Mouse (Mus musculus): ENCODE data around the gene Ifngr1. TPM values are rescaled to one million over a fixed set of nuclear protein-coding genes. Genes with fewer than 3 reads are reported as not detected.

The Ifngr1 gene
- polyA plus RNA-seq (2014; fragmentation: Nextera tagmentation; extraction: Ambion mirVana) = 19.1 and 20.1 TPM in 2 replicates

GRCm38 (mm10) chr10:19591641-19592441 is at the start of gene Ifngr1:
TSS of gene Ifngr1 (plus strand) at chr10:19591949.
- ATAC-seq (peak; percentile 98), DNase-seq (ENCODE audit: low spot score) (peak; percentile 90)
- peaks cover 6% of the 10 kb centered on the region for H3K4me1 ChIP-seq (ENCODE audit: control insufficient read depth, insufficient read depth, low read length)
- H3K9me3 ChIP-seq (replicated peaks; ENCODE audit: control insufficient read depth, low read length) = no peaks in the 10 kb centered on the region
- H3K27ac ChIP-seq (ENCODE audit: low read depth, low read length) = no peak within 1 kb of the TSS
- peak within 1 kb of the TSS; percentile 71 for H3K9ac ChIP-seq (ENCODE audit: low read length)
- H3K4me2 ChIP-seq (ENCODE audit: low read length) = peak within 1 kb of the TSS; percentile 83
- H3K36me3 ChIP-seq (ENCODE audit: control insufficient read depth, insufficient read depth, low read length) = no peaks in the 10 kb centered on the region
- under 1% methylated on average over 52 of the region's 52 CpGs for WGBS
- peak within 1 kb of the TSS; percentile 50 for H3K4me3 ChIP-seq (ENCODE audit: low read depth, low read length)
- H3K27me3 ChIP-seq (replicated peaks; ENCODE audit: control insufficient read depth, insufficient read depth, low read length) = no peaks in the 10 kb centered on the region

DNA sequence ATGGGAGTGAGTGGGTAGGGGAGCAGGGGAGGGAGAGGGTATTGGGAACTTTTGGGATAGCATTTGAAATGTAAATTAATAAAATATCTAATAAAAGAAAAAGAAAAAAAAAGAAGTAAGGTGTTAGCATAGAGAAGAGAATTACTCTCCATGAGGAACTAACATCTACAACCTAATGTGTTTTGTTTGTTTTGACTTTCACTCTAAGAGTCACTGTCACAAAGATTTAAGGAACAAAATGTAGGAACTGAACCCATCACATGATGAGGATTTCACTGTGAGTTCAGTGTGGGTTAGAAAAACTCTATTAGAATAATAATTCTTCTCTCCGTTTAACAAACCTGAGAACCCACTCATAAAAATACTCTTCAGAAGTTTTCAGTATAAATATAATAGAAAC is 44.9 kb upstream of the Ifngr1 start:
- H3K4me2 ChIP-seq (ENCODE audit: low read length) = no peak overlapping the region
- DNase-seq (ENCODE audit: low spot score) (no peak), ATAC-seq (no peak)
- no peaks in the 10 kb centered on the region for H3K27me3 ChIP-seq (replicated peaks; ENCODE audit: control insufficient read depth, insufficient read depth, low read length)
- H3K9ac ChIP-seq (ENCODE audit: low read length) = no peak overlapping the region
- no peaks in the 10 kb centered on the region for H3K36me3 ChIP-seq (ENCODE audit: control insufficient read depth, insufficient read depth, low read length)
- H3K9me3 ChIP-seq (replicated peaks; ENCODE audit: control insufficient read depth, low read length) = no peaks in the 10 kb centered on the region
- H3K27ac ChIP-seq (ENCODE audit: low read depth, low read length) = no peak overlapping the region
- H3K4me1 ChIP-seq (ENCODE audit: control insufficient read depth, insufficient read depth, low read length) = no peaks in the 10 kb centered on the region
- H3K4me3 ChIP-seq (ENCODE audit: low read depth, low read length) = no peak overlapping the region
- 92% methylated on average over 1 of the region's 1 CpGs for WGBS

DNA sequence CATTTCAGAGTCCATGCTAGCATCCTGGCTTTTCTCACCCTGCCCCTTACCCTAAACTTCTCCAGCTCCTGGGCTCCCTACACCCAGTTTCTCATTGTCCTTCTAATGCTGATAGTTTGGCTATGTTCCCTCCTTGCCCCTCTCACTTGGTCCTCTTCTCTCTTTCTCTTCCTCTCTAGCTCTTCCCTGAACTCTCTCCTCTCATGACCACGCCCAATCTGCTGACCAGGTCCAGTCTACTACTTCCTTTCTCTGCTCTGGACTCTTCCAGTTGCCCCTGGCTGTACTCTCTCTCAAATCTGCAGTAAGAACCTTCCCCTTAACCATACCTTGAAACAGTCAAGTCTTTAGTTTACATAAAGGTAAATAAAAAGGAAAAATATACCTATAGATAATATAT is 43.7 kb upstream of the Ifngr1 start:
- H3K4me2 ChIP-seq (ENCODE audit: low read length) = no peak overlapping the region
- no peaks in the 10 kb centered on the region for H3K4me1 ChIP-seq (ENCODE audit: control insufficient read depth, insufficient read depth, low read length)
- no peak for ATAC-seq
- H3K9ac ChIP-seq (ENCODE audit: low read length) = no peak overlapping the region
- H3K36me3 ChIP-seq (ENCODE audit: control insufficient read depth, insufficient read depth, low read length) = no peaks in the 10 kb centered on the region
- 69% methylated on average over 1 of the region's 1 CpGs for WGBS
- H3K27me3 ChIP-seq (replicated peaks; ENCODE audit: control insufficient read depth, insufficient read depth, low read length) = no peaks in the 10 kb centered on the region
- DNase-seq (ENCODE audit: low spot score) = no peak
- H3K9me3 ChIP-seq (replicated peaks; ENCODE audit: control insufficient read depth, low read length) = no peaks in the 10 kb centered on the region
- H3K4me3 ChIP-seq (ENCODE audit: low read depth, low read length) = no peak overlapping the region
- H3K27ac ChIP-seq (ENCODE audit: low read depth, low read length) = no peak overlapping the region

DNA sequence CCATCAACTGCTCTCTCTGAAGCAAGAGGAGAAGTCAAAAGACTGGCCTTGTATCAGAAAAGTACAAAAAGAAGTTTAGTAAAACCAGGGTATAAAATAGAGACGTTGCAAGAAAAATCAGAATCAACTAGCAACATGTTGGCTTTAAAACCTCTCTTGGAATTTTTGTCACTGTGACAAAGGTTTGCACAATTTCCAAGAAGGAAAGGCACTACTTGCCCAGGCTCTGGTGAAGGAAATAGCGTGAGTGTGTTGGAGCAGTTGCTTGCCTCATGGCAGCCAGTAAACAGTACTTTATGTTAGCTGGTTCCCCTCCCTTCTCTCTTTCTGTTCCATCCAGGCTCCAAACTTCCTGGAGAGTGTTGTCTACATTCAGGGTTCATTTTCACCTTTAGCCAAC is 43.3 kb upstream of the Ifngr1 start:
- Histone ChIP-seq H3K27me3 (replicated peaks; ENCODE audit: control insufficient read depth, insufficient read depth, low read length) (no peaks in the 10 kb centered on the region), H3K4me1 (ENCODE audit: control insufficient read depth, insufficient read depth, low read length) (no peaks in the 10 kb centered on the region), H3K9ac (ENCODE audit: low read length) (no peak overlapping the region), H3K9me3 (replicated peaks; ENCODE audit: control insufficient read depth, low read length) (no peaks in the 10 kb centered on the region), H3K36me3 (ENCODE audit: control insufficient read depth, insufficient read depth, low read length) (no peaks in the 10 kb centered on the region), H3K27ac (ENCODE audit: low read depth, low read length) (no peak overlapping the region), H3K4me2 (ENCODE audit: low read length) (no peak overlapping the region), H3K4me3 (ENCODE audit: low read depth, low read length) (no peak overlapping the region)
- 82% methylated on average over 2 of the region's 2 CpGs for WGBS
- DNase-seq (ENCODE audit: low spot score) (no peak), ATAC-seq (no peak)

- ATAC-seq (no peak), DNase-seq (ENCODE audit: low spot score) (no peak)
Measured at GRCm38 (mm10) chr10:19551585-19551984, 40.2 kb upstream of the Ifngr1 start.

GRCm38 (mm10) chr10:19553857-19554256 is 37.9 kb upstream of the Ifngr1 start:
- Histone ChIP-seq H3K4me1 (ENCODE audit: control insufficient read depth, insufficient read depth, low read length) (no peaks in the 10 kb centered on the region), H3K9me3 (replicated peaks; ENCODE audit: control insufficient read depth, low read length) (no peaks in the 10 kb centered on the region), H3K4me2 (ENCODE audit: low read length) (no peak overlapping the region), H3K36me3 (ENCODE audit: control insufficient read depth, insufficient read depth, low read length) (no peaks in the 10 kb centered on the region), H3K27me3 (replicated peaks; ENCODE audit: control insufficient read depth, insufficient read depth, low read length) (no peaks in the 10 kb centered on the region), H3K4me3 (ENCODE audit: low read depth, low read length) (no peak overlapping the region), H3K9ac (ENCODE audit: low read length) (no peak overlapping the region), H3K27ac (ENCODE audit: low read depth, low read length) (no peak overlapping the region)
- 83% methylated on average over 2 of the region's 2 CpGs for WGBS
- ATAC-seq (no peak), DNase-seq (ENCODE audit: low spot score) (no peak)

More at GRCm38 (mm10) chr10:19551585-19551984, 40.2 kb upstream of the Ifngr1 start:
- 91% methylated on average over 3 of the region's 3 CpGs for WGBS
- no peaks in the 10 kb centered on the region for H3K27me3 ChIP-seq (replicated peaks; ENCODE audit: control insufficient read depth, insufficient read depth, low read length)
- H3K4me1 ChIP-seq (ENCODE audit: control insufficient read depth, insufficient read depth, low read length) = no peaks in the 10 kb centered on the region
- no peak overlapping the region for H3K4me2 ChIP-seq (ENCODE audit: low read length)
- H3K36me3 ChIP-seq (ENCODE audit: control insufficient read depth, insufficient read depth, low read length) = no peaks in the 10 kb centered on the region
- no peak overlapping the region for H3K27ac ChIP-seq (ENCODE audit: low read depth, low read length)
- no peak overlapping the region for H3K4me3 ChIP-seq (ENCODE audit: low read depth, low read length)
- H3K9ac ChIP-seq (ENCODE audit: low read length) = no peak overlapping the region
- H3K9me3 ChIP-seq (replicated peaks; ENCODE audit: control insufficient read depth, low read length) = no peaks in the 10 kb centered on the region

- Histone ChIP-seq H3K9ac (ENCODE audit: low read length) (no peak overlapping the region), H3K36me3 (ENCODE audit: control insufficient read depth, insufficient read depth, low read length) (no peaks in the 10 kb centered on the region), H3K9me3 (replicated peaks; ENCODE audit: control insufficient read depth, low read length) (no peaks in the 10 kb centered on the region), H3K4me3 (ENCODE audit: low read depth, low read length) (no peak overlapping the region), H3K4me1 (ENCODE audit: control insufficient read depth, insufficient read depth, low read length) (no peaks in the 10 kb centered on the region), H3K4me2 (ENCODE audit: low read length) (no peak overlapping the region), H3K27me3 (replicated peaks; ENCODE audit: control insufficient read depth, insufficient read depth, low read length) (no peaks in the 10 kb centered on the region), H3K27ac (ENCODE audit: low read depth, low read length) (no peak overlapping the region)
- ATAC-seq (no peak), DNase-seq (ENCODE audit: low spot score) (no peak)
- 87% methylated on average over 4 of the region's 4 CpGs for WGBS
Measured at GRCm38 (mm10) chr10:19557696-19558095, 34.1 kb upstream of the Ifngr1 start.

DNA sequence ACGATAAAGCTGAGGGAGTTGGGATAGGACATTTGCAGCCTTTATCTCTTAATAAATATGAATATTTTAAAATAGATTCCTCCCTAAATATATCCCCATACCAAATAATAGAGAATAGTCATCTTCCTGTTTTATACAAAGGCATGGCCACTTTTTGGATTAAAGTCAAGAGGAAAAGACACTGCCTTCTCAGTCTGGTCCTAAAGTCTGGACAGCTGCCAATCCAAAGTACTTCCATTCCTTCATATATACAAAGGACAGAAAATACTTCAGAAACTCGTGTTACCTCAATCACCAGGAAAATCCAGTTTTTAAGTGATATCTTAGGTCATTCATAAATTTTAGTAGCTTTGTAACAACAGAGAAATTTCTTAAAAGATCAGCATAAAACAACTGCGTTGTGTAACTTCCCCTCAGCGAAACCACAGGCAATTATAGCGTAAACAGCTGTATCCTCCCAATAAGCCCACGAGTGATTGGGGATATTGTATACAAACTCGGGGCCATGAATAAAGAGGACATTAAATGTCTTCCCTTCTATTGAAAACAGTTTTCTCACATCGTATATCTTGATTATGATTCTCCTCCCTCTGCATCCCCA is 32.1 kb upstream of the Ifngr1 start:
- Histone ChIP-seq H3K9me3 (replicated peaks; ENCODE audit: control insufficient read depth, low read length) (no peaks in the 10 kb centered on the region; the same call in 1 of the 2 replicates), H3K36me3 (ENCODE audit: control insufficient read depth, insufficient read depth, low read length) (no peaks in the 10 kb centered on the region), H3K9ac (ENCODE audit: low read length) (no peak overlapping the region), H3K27ac (ENCODE audit: low read depth, low read length) (no peak overlapping the region), H3K4me3 (ENCODE audit: low read depth, low read length) (no peak overlapping the region), H3K4me2 (ENCODE audit: low read length) (no peak overlapping the region), H3K27me3 (replicated peaks; ENCODE audit: control insufficient read depth, insufficient read depth, low read length) (no peaks in the 10 kb centered on the region), H3K4me1 (ENCODE audit: control insufficient read depth, insufficient read depth, low read length) (no peaks in the 10 kb centered on the region)
- ATAC-seq (no peak), DNase-seq (ENCODE audit: low spot score) (no peak)
- 83% methylated on average over 8 of the region's 8 CpGs for WGBS

GRCm38 (mm10) chr10:19562598-19562997 is 29.2 kb upstream of the Ifngr1 start:
- H3K27me3 ChIP-seq (replicated peaks; ENCODE audit: control insufficient read depth, insufficient read depth, low read length) = no peaks in the 10 kb centered on the region
- no peaks in the 10 kb centered on the region for H3K36me3 ChIP-seq (ENCODE audit: control insufficient read depth, insufficient read depth, low read length)
- no peak overlapping the region for H3K4me2 ChIP-seq (ENCODE audit: low read length)
- ATAC-seq (no peak), DNase-seq (ENCODE audit: low spot score) (no peak)
- 96% methylated on average over 3 of the region's 3 CpGs for WGBS
- no peaks in the 10 kb centered on the region for H3K4me1 ChIP-seq (ENCODE audit: control insufficient read depth, insufficient read depth, low read length)
- no peak overlapping the region for H3K4me3 ChIP-seq (ENCODE audit: low read depth, low read length)
- no peaks in the 10 kb centered on the region; the same call in 1 of the 2 replicates for H3K9me3 ChIP-seq (replicated peaks; ENCODE audit: control insufficient read depth, low read length)
- no peak overlapping the region for H3K27ac ChIP-seq (ENCODE audit: low read depth, low read length)
- H3K9ac ChIP-seq (ENCODE audit: low read length) = no peak overlapping the region
